Mouse (Mus musculus): ENCODE data around the gene Opn5.

GRCm38 (mm10) chr17:42643416-42643815 lies 32.2 kb upstream of the Opn5 start:
- TF ChIP-seq POLR2A (IDR thresholded peaks at IDR 0.05; ENCODE audit: insufficient read length, low read depth): no peak
- no peak for TF ChIP-seq CEBPB (IDR thresholded peaks at IDR 0.05; ENCODE audit: insufficient read depth, poor library complexity, severe bottlenecking)
- TF ChIP-seq POLR2AphosphoS2 (IDR thresholded peaks at IDR 0.05; ENCODE audit: insufficient read length, low read depth): no peak
- TF ChIP-seq MYOD1 (IDR thresholded peaks at IDR 0.05; ENCODE audit: control insufficient read depth in 1 of 3, insufficient read length in 2 of 3, low read depth in 2 of 3): no peak
- TF ChIP-seq SRF (IDR thresholded peaks at IDR 0.05; ENCODE audit: control insufficient read depth, insufficient read length, low read depth): no peak
- TF ChIP-seq USF1 (IDR thresholded peaks at IDR 0.05; ENCODE audit: low read depth): no peak
- TF ChIP-seq MAX (IDR thresholded peaks at IDR 0.05; ENCODE audit: low read depth): no peak
- no peak for TF ChIP-seq REST (IDR thresholded peaks at IDR 0.05; ENCODE audit: insufficient read depth, insufficient read length)
- TF ChIP-seq E2F4 (IDR thresholded peaks at IDR 0.05; ENCODE audit: insufficient read depth): no peak
- TF ChIP-seq MYOG (IDR thresholded peaks at IDR 0.05; ENCODE audit: control insufficient read depth in 1 of 3, insufficient read depth in 1 of 3, insufficient read length in 2 of 3, low read depth in 2 of 3): no peak
- no peak for TF ChIP-seq TCF12 (IDR thresholded peaks at IDR 0.05; ENCODE audit: insufficient read depth, poor library complexity, severe bottlenecking)
